Mouse (Mus musculus): ENCODE data around the gene Sox1.

Gene Sox1

GRCm38 (mm10) chr8:12389116-12389471 lies 6.0 kb upstream of the Sox1 start:
- no peak for DNase-seq (ENCODE audit: low spot score in 2 of 2)

DNA sequence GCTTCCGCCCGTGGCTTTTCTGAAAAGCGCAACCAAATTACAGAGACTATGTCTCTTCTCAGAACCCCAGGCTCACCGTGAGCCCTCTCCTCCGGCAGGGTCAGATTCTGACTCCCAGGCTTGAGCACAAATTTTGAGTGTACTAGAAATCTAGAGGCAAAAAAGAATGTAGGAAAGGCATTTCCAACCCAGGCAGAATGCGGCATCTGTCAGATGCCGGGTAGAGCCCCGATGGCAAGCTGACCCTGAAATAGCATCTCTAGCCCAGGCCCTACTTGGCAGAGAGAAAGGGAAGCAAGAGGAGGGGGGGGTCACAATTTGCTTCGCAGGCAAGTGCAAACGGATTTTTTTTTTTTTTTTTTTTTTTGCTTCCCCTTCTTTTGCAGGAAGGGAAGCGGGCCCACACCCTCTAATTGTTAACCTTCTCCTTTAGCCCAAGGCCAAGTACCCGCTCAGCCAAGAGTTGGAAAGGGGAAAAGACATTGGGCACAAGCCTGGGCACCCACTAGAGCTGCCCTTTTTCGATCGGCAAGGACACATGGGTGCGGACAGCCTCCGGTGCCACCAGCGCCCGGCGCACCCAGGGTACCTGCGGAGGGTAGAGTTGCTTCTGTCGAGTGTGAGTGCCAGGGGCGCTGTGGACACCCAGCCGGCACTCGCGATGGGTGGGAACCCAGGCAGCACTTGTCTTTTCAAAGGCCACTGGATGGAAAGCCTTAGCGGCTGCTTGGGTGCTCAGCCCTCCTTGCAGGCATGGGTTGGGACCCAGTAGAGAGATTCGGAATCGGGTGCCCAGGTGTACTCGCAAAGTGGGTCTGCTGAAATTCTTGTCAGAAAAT lies 5.1 kb upstream of the Sox1 start:
- no peak for DNase-seq (ENCODE audit: low spot score in 2 of 2)

DNA sequence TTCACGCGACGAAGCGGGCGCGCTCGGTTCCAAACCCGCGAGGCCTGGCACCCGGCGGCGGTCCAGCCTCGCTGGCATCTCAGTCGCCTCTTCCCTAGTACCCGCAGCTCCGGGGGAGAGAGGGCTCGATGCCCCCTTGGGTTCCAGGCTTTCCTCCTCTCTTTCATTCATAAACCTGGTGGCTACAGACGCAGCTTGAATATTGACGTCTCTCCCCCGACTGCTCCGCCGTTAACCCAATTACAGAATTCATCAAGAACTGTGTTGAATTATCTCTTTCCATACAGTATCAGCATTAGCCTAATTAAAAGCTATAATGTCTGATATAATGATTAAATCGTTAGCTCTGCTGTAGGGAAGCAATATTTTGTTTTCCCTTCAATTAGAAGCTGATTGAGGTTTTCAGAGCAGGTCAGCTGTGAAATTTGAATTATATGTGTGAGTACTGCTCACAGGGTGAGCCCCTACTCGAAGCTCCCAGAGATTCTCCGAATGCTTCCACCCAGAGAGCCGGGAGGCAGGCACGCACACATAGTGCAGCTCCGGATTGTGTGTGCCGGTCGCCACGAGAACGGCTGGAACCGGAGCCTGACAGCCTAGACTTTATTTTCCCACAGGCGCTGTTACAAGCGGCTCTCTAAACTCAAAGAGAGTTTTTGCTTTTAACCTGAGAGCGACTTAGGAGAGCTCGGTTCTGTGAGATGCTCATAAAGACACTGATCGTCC lies 4.3 kb upstream of the Sox1 start:
- DNase-seq (ENCODE audit: low spot score in 2 of 2) = no peak

- DNase-seq (ENCODE audit: low spot score in 2 of 2) = no peak
Observed at GRCm38 (mm10) chr8:12391366-12392250, 3.5 kb upstream of the Sox1 start.

GRCm38 (mm10) chr8:12392801-12393200 lies 2.3 kb upstream of the Sox1 start:
- DNase-seq (ENCODE audit: low spot score in 2 of 2) = no peak

GRCm38 (mm10) chr8:12394385-12395000 lies 602 bp upstream of the Sox1 start:
- DNase-seq (ENCODE audit: low spot score in 2 of 2) = no peak

DNA sequence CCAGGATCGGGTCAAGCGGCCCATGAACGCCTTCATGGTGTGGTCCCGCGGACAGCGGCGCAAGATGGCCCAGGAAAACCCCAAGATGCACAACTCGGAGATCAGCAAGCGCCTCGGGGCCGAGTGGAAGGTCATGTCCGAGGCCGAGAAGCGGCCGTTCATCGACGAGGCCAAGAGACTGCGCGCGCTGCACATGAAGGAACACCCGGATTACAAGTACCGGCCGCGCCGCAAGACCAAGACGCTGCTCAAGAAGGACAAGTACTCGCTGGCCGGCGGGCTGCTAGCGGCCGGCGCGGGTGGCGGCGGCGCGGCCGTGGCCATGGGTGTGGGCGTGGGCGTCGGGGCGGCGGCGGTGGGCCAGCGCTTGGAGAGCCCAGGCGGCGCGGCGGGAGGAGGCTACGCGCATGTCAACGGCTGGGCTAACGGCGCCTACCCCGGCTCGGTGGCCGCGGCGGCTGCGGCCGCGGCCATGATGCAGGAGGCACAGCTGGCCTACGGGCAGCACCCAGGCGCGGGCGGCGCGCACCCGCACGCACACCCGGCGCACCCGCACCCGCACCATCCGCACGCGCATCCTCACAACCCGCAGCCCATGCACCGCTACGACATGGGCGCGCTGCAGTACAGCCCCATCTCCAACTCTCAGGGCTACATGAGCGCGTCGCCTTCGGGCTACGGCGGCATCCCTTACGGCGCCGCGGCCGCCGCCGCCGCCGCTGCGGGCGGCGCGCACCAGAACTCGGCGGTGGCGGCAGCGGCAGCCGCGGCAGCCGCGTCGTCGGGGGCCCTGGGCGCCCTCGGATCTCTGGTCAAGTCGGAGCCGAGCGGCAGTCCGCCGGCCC lies 1.6 kb downstream of the Sox1 start:
- no peak for DNase-seq (ENCODE audit: low spot score in 2 of 2)

DNA sequence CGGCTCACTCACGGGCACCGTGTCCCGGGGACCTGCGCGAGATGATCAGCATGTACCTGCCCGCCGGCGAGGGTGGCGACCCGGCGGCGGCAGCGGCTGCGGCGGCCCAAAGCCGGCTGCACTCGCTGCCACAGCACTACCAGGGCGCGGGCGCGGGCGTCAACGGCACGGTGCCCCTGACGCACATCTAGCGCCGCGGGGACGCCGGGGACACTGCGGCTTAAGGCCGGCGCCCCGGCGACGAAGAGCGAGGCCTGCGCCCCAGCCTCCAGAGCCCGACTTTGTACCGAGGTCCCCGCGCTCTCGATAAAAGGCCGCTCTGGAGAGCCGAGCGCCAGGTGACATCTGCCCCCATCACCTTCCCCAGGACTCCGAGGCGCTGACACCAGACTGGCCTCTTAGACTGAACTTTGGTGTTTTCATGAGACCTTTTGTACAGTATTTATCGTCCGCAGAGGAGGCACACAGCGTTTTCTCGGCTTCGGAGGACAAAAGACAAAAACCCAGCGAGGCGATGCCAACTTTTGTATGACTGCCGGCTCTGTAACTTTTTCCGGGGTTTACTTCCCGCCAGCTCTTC lies 2.3 kb downstream of the Sox1 start:
- no peak for DNase-seq (ENCODE audit: low spot score in 2 of 2)

DNA sequence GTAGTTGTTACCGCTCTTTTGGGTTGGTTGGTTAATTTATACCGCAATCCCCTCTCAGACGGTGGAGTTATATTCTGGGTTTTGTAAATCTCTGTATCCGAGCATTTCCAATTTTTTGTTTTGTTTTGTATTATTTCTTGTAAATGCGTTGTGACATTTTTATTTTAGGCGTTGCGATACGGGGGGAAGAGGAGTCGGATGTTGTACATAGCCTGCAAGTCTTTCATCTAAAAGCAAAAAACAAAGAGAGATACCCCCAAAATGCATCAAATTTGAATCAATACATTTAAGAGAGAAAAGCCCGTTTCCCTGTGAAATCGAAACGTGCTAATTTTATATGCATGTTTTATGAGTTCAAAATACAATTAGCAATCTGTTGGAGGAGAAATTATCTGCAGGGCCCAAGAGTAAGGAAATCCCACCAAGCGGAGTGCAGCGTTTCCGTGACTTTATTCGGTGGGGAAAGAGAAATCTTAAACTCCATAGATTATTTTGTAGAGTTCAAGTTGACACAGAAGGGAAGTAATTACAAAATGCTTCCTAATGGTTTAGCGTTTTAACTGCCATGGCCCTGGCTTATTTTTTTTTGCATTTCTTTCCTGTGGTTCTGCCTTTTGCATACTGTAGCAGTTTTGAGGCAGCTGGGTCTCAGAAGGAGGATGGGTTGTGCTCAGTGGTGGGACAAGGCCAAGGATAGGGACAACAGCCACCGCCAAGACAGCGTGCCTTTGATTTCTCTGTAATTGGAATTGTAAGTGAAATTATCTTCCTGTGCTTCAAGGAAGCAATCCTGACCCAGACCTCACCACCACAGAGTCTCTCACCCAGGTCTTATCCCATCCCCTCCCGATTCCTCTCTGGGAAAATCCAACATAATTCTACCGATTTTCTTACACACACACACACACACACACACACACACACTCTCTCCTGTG lies 3.2 kb downstream of the Sox1 start:
- DNase-seq (ENCODE audit: low spot score in 2 of 2) = no peak

GRCm38 (mm10) chr8:12399421-12400205 lies 4.5 kb downstream of the Sox1 start:
- DNase-seq (ENCODE audit: low spot score in 2 of 2) = no peak

- DNase-seq (ENCODE audit: low spot score in 2 of 2) = no peak
Observed at GRCm38 (mm10) chr8:12400611-12401390, 5.7 kb downstream of the Sox1 start.

DNA sequence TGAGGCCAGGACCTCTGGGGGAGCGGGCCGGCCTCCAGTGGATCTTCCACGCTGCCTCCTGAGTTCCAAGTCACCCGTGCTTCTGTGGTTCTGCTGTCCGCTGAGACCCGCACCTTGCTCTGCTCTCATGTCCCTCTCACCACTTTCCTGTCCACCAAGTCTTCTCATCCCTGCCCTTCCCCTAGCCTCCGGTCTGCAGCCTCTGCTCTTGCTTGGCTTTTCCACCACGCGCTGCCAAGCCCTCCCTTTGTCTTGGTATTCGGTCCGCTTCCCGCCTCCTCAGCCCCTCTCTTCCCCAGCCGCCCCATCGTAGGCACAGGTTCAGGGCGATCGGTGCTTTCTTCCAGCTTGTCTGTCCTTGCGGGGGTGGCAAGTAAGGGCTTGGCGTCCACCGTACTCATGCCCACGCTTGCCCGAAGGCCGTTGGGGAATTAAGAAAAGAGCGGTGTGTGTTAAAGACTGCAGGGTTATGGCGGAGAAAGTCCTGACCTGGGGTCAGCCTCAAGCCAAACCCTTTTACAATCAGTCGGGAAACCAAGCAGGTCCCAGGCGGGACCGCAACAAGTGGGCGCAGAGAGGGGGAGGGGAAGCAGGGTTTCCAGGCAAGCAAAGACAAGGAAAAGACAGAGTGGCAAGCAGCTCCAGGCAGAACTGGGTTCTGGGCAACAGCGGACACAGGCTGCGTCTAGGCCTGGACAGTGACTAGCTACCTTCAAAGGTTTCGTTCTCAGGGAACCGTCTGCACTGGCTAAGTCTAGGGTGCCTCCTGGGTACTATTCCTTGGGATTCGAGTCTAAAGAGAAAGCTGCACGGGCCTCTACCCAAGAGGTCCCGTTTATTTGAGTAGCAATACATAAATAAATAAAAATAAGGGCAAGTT lies 6.5 kb downstream of the Sox1 start:
- DNase-seq (ENCODE audit: low spot score in 2 of 2) = peak in 1 of 2 experiments; percentile 16

- no peak for DNase-seq (ENCODE audit: low spot score in 2 of 2)
Observed at GRCm38 (mm10) chr8:12402709-12403108, 7.6 kb downstream of the Sox1 start.

DNA sequence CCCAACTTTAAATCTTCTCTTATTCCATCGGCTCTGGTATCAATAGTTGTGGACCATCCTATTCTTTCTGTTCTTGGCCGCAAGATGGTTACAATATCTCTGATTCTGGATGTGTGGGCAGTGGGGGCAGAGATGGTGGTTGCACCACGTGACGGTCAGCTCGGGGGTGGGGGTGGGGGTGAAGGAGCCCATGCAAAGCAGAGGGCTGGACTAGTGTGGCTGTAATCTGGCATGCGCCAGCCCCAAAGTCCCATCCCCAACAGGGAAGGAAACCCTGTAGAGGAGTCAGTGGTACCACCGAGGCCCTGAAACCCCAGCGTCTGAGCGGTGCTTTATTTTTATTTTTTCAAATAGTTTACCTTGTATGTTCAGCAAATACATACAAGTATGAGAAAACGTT lies 12.9 kb downstream of the Sox1 start:
- DNase-seq (ENCODE audit: low spot score in 2 of 2) = no peak

DNA sequence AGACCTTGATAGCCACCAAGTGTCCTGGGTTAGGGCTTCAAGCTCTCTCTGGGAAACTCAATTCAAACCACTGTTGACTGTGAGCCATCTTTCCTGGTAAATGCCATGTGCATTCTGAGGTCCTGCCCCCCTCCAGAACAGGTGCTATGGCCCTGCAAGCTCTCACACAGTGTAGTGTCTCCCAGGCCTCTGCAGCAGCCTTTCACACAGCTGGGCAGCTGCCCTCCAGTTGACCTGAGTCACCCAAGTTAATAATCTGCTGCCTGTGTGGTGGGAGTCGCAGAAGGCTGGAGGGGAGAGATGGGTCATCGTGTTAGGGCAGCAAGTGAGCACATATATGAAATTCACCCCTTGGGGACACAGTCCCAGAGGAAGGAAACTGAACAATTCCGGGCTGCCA lies 14.9 kb downstream of the Sox1 start:
- no peak for DNase-seq (ENCODE audit: low spot score in 2 of 2)

GRCm38 (mm10) chr8:12417056-12417455 lies 22.0 kb downstream of the Sox1 start:
- no peak for DNase-seq (ENCODE audit: low spot score in 2 of 2)

- DNase-seq (ENCODE audit: low spot score in 2 of 2) = no peak
Observed at GRCm38 (mm10) chr8:12420537-12420936, 25.4 kb downstream of the Sox1 start.

All from urinary bladder, adult 18-20 months (tissue).